Mouse (Mus musculus) intestine, embryonic 16.5 days (tissue): ENCODE measurements around the gene Fanca. TPM values are rescaled to one million over a fixed set of nuclear protein-coding genes. Genes with fewer than 3 reads are reported as not detected.
A peak's percentile ranks its signal among the peaks of the same experiment; 100 is the strongest.
"Not testable (repeated sequence)": the region's sequence is repeated elsewhere in the genome, so short reads cannot be mapped to it uniquely, and the experiment has no call there.

Source experiments
- ATAC-seq: fragments of 200-750 bp; cut with Nextera tagmentation; 2 replicates; pipeline ENCODE4 v1.8.0; 2017; ENCODE audit warnings: moderate TSS enrichment, moderate library complexity
- H3K27ac ChIP-seq: fragments of 300-500 bp; sonication (generic); 2 replicates; pipeline ENCODE4 v1.5.1; 2014; ENCODE audit warnings: mild to moderate bottlenecking, low read length
- H3K27me3 ChIP-seq: fragments of 300-500 bp; sonication (generic); replicated peaks from 2 replicates; pipeline ENCODE4 v1.6.1; 2014; ENCODE audit warnings: low read length, control low read depth, mixed read lengths; ENCODE audit not compliant: control insufficient read depth, insufficient read depth
- H3K36me3 ChIP-seq: fragments of 300-500 bp; sonication (generic); 2 replicates; pipeline ENCODE4 v1.6.1; 2014; ENCODE audit warnings: low read length, control low read depth; ENCODE audit not compliant: control insufficient read depth, insufficient read depth
- H3K4me1 ChIP-seq: fragments of 300-500 bp; sonication (generic); 2 replicates; pipeline ENCODE4 v1.6.1; 2014; ENCODE audit warnings: low read length, control low read depth, mixed read lengths; ENCODE audit not compliant: control insufficient read depth, insufficient read depth
- H3K4me2 ChIP-seq: fragments of 300-500 bp; sonication (generic); 2 replicates; pipeline ENCODE4 v1.6.1; 2014; ENCODE audit warnings: low read depth, low read length, control low read depth
- H3K4me3 ChIP-seq: fragments of 300-500 bp; sonication (generic); 2 replicates; pipeline ENCODE4 v1.5.1; 2014; ENCODE audit warnings: mild to moderate bottlenecking, low read length
- H3K9ac ChIP-seq: fragments of 300-500 bp; sonication (generic); 2 replicates; pipeline ENCODE4 v1.6.1; 2014; ENCODE audit warnings: low read depth, low read length
- H3K9me3 ChIP-seq: fragments of 300-500 bp; sonication (generic); 2 replicates; pipeline ENCODE4 v1.6.1; 2016; ENCODE audit warnings: low read length, control low read depth; ENCODE audit not compliant: control insufficient read depth
- WGBS: fragments of 180-500 bp; shearing (Covaris S2); extraction: QIAGEN DNeasy Blood & Tissue Kit; methylation state at CpG from one replicate; pipeline ENCODE4 v1.1.7; 2014; 5-methylcytosine and 5-hydroxymethylcytosine counted together
- polyA plus RNA-seq: library from polyadenylated mRNA; unstranded; fragments of >200 nt; fragmentation: Nextera tagmentation; extraction: Ambion mirVana; gene quantifications from 2 replicates; pipeline ENCODE4 v1.2.1, GENCODE M21; 2015

Fanca gene
- polyA plus RNA-seq, 1 experiment from 2014 or later = 20.2 TPM

GRCm38 (mm10) chr8:123267926-123268656 is 50.3 kb downstream of the Fanca start:
- H3K27ac ChIP-seq = no peak overlapping the region
- no peaks in the 10 kb centered on the region for H3K27me3 ChIP-seq
- ATAC-seq = no peak
- no peaks in the 10 kb centered on the region for H3K4me1 ChIP-seq
- H3K4me2 ChIP-seq = no peak overlapping the region
- no peaks in the 10 kb centered on the region for H3K9me3 ChIP-seq
- 68% methylated on average over 14 of the region's 14 CpGs for WGBS
- H3K4me3 ChIP-seq = no peak overlapping the region
- peaks cover 19% of the 10 kb centered on the region for H3K36me3 ChIP-seq
- H3K9ac ChIP-seq = no peak overlapping the region

- not testable (repeated sequence) for H3K27me3 ChIP-seq, H3K9ac ChIP-seq, H3K4me3 ChIP-seq, ATAC-seq, H3K4me2 ChIP-seq, H3K27ac ChIP-seq, H3K9me3 ChIP-seq
- WGBS = 90% methylated on average over 8 of the region's 8 CpGs
- H3K4me1 ChIP-seq = peaks cover 18% of the 10 kb centered on the region
- H3K36me3 ChIP-seq = peaks cover 15% of the 10 kb centered on the region
These were observed 60.8 kb downstream of the Fanca start for GRCm38 (mm10) chr8:123257593-123257992.

- no peak overlapping the region for H3K9ac ChIP-seq
- H3K27me3 ChIP-seq = no peaks in the 10 kb centered on the region
- peaks cover 15% of the 10 kb centered on the region for H3K36me3 ChIP-seq
- no peak overlapping the region for H3K4me2 ChIP-seq
- no peak overlapping the region for H3K4me3 ChIP-seq
- H3K27ac ChIP-seq = no peak overlapping the region
- peaks cover 20% of the 10 kb centered on the region for H3K4me1 ChIP-seq
- no peak for ATAC-seq
- 79% methylated on average over 3 of the region's 3 CpGs for WGBS
- no peaks in the 10 kb centered on the region for H3K9me3 ChIP-seq
These were observed 61.3 kb downstream of the Fanca start for GRCm38 (mm10) chr8:123257114-123257513.

GRCm38 (mm10) chr8:123255170-123255569 is 63.2 kb downstream of the Fanca start:
- Histone ChIP-seq H3K4me1 (peaks cover 20% of the 10 kb centered on the region), H3K9me3 (no peaks in the 10 kb centered on the region), H3K4me2 (peak overlapping the region; percentile 93), H3K27ac (no peak overlapping the region), H3K27me3 (no peaks in the 10 kb centered on the region), H3K4me3 (peak overlapping the region; percentile 99), H3K9ac (peak overlapping the region; percentile 99), H3K36me3 (peaks cover 15% of the 10 kb centered on the region)
- 60% methylated on average over 6 of the region's 6 CpGs for WGBS
- no peak for ATAC-seq

GRCm38 (mm10) chr8:123254099-123254885 is 64.1 kb downstream of the Fanca start, which contains the start of the genes Zfp276 and Vps9d1:
Gene Zfp276 (plus strand): TSS chr8:123254195.
Gene Vps9d1 (minus strand): TSS chr8:123254348.
- no peaks in the 10 kb centered on the region for H3K9me3 ChIP-seq
- H3K4me3 ChIP-seq = peak within 1 kb of the TSS; percentile 99
- WGBS = under 1% methylated on average over 77 of the region's 99 CpGs
- no peaks in the 10 kb centered on the region for H3K27me3 ChIP-seq
- peaks cover 18% of the 10 kb centered on the region for H3K36me3 ChIP-seq
- H3K4me1 ChIP-seq = peaks cover 20% of the 10 kb centered on the region
- peak within 1 kb of the TSS; percentile 93 for H3K4me2 ChIP-seq
- H3K27ac ChIP-seq = peak within 1 kb of the TSS; percentile 74
- peak within 1 kb of the TSS; percentile 99 for H3K9ac ChIP-seq
- peak; percentile 97 for ATAC-seq

- H3K4me1 ChIP-seq = peaks cover 20% of the 10 kb centered on the region
- ATAC-seq = peak; percentile 55; the same call in 1 of the 2 replicates
- no peaks in the 10 kb centered on the region for H3K27me3 ChIP-seq
- H3K9me3 ChIP-seq = no peaks in the 10 kb centered on the region
- under 1% methylated on average over 38 of the region's 40 CpGs for whole genome bisulfite sequencing
- H3K27ac ChIP-seq = peak overlapping the region; percentile 74
- H3K36me3 ChIP-seq = peaks cover 18% of the 10 kb centered on the region; the same call in 1 of the 2 replicates
- peak overlapping the region; percentile 99 for H3K9ac ChIP-seq
- H3K4me3 ChIP-seq = peak overlapping the region; percentile 99
- H3K4me2 ChIP-seq = peak overlapping the region; percentile 64
These were observed 64.8 kb downstream of the Fanca start for GRCm38 (mm10) chr8:123253451-123254098.

GRCm38 (mm10) chr8:123252925-123253324 is 65.5 kb downstream of the Fanca start:
- H3K9me3 ChIP-seq = no peaks in the 10 kb centered on the region
- H3K4me2 ChIP-seq = peak overlapping the region; percentile 64
- no peak for ATAC-seq
- no peaks in the 10 kb centered on the region for H3K27me3 ChIP-seq
- peak overlapping the region; percentile 37; the same call in 1 of the 2 replicates for H3K27ac ChIP-seq
- H3K36me3 ChIP-seq = peaks cover 14% of the 10 kb centered on the region; the same call in 1 of the 2 replicates
- peak overlapping the region; percentile 99 for H3K9ac ChIP-seq
- WGBS = 50% methylated on average over 4 of the region's 4 CpGs
- H3K4me3 ChIP-seq = peak overlapping the region; percentile 99
- H3K4me1 ChIP-seq = peaks cover 20% of the 10 kb centered on the region

GRCm38 (mm10) chr8:123250940-123251339 is 67.4 kb downstream of the Fanca start:
- H3K9me3 ChIP-seq = no peaks in the 10 kb centered on the region
- ATAC-seq = no peak
- peaks cover 13% of the 10 kb centered on the region for H3K36me3 ChIP-seq
- H3K9ac ChIP-seq = no peak overlapping the region
- H3K27me3 ChIP-seq = no peaks in the 10 kb centered on the region
- no peak overlapping the region for H3K4me2 ChIP-seq
- 97% methylated on average over 5 of the region's 5 CpGs for WGBS
- H3K4me1 ChIP-seq = peaks cover 20% of the 10 kb centered on the region
- no peak overlapping the region for H3K27ac ChIP-seq
- H3K4me3 ChIP-seq = no peak overlapping the region

- H3K36me3 ChIP-seq = peaks cover 13% of the 10 kb centered on the region
- 88% methylated on average over 8 of the region's 8 CpGs for WGBS
These were observed 69.8 kb downstream of the Fanca start for GRCm38 (mm10) chr8:123248596-123248995.

More at GRCm38 (mm10) chr8:123248596-123248995, 69.8 kb downstream of the Fanca start:
- H3K4me3 ChIP-seq = no peak overlapping the region
- no peak for ATAC-seq
- H3K27ac ChIP-seq = no peak overlapping the region
- H3K9ac ChIP-seq = no peak overlapping the region
- H3K4me1 ChIP-seq = peaks cover 10% of the 10 kb centered on the region
- no peak overlapping the region for H3K4me2 ChIP-seq
- no peaks in the 10 kb centered on the region for H3K9me3 ChIP-seq
- H3K27me3 ChIP-seq = no peaks in the 10 kb centered on the region
